Mouse (Mus musculus): ENCODE data around the gene Serpini2. TPM values are rescaled to one million over a fixed set of nuclear protein-coding genes. Genes with fewer than 3 reads are reported as not detected.

Serpini2 gene
- polyA plus RNA-seq (2012; ENCODE audit: low replicate concordance) = not detected in 2 replicates

GRCm38 (mm10) chr3:75269978-75270377 is at the start of gene Serpini2:
Gene Serpini2, minus strand, starts transcription at chr3:75270078.

Other genes with a start within 250 kb of the Serpini2 start
- not detected in 2 replicates for gene Zbbx, start 105.0 kb downstream of the Serpini2 start, polyA plus RNA-seq (2012; ENCODE audit: low replicate concordance)
- gene Wdr49, start 212.1 kb upstream of the Serpini2 start, polyA plus RNA-seq (2012; ENCODE audit: low replicate concordance) = not detected in 2 replicates